Mouse (Mus musculus) liver, embryonic 14.5 days (tissue): ENCODE results near the gene Chrm2.

ENCODE experiments used
- CTCF ChIP-seq: IDR thresholded peaks from 2 replicates; pipeline ENCODE4 v1.5.1; 2016; ENCODE audit warnings: antibody characterized with exemption, low read depth, control low read depth
- EP300 ChIP-seq: IDR thresholded peaks from 2 replicates; pipeline ENCODE4 v1.6.1; 2016; ENCODE audit warnings: antibody characterized with exemption, low read depth

DNA sequence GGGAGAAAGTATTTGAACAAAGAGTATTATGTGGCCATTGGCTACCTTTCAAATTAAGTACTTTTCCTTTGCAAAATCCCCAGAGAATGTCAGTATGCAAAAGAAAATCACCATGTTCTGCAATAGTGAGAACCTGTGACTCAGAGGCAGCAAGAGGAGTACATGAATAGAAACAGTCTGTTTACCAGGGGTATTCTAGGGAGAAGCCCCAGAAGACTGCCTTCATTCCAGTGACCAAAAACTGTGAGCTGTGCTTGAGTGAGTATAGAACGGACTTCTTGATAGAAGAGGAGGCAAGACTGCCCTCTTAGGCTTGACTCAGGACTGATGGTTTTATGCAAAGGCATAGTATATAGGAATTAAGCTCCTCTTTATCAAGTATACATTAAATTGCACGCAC lies 22.2 kb downstream of the Chrm2 start:
- no peak for TF ChIP-seq EP300
- TF ChIP-seq CTCF = no peak
